Mouse (Mus musculus) limb, embryonic 14.5 days (tissue): ENCODE measurements around the gene Cdk4. TPM values are rescaled to one million over a fixed set of nuclear protein-coding genes. Genes with fewer than 3 reads are reported as not detected.

Experiments used
- ATAC-seq: fragments of 200-750 bp; cut with Nextera tagmentation; 2 replicates; pipeline ENCODE4 v1.8.0; 2017; ENCODE audit warnings: low read depth, moderate number of reproducible peaks, moderate TSS enrichment; ENCODE audit not compliant: low FRiP score
- DNase-seq: peaks from one replicate; pipeline ENCODE4 v3.0.0-alpha.2; 2015; ENCODE audit warnings: low spot score
- H3K27ac ChIP-seq: fragments of 300-500 bp; sonication (generic); replicated peaks from 2 replicates; pipeline ENCODE4 v1.5.1; 2014; ENCODE audit warnings: low read depth, mild to moderate bottlenecking, low read length, moderate library complexity, mixed read lengths
- H3K27me3 ChIP-seq: fragments of 300-500 bp; sonication (generic); 2 replicates; pipeline ENCODE4 v1.6.1; 2014; ENCODE audit warnings: low read length, mixed read lengths; ENCODE audit not compliant: control insufficient read depth, insufficient read depth
- H3K36me3 ChIP-seq: fragments of 300-500 bp; sonication (generic); 2 replicates; pipeline ENCODE4 v1.6.1; 2014; ENCODE audit warnings: mild to moderate bottlenecking, low read length, moderate library complexity, mixed read lengths; ENCODE audit not compliant: control insufficient read depth, insufficient read depth
- H3K4me1 ChIP-seq: fragments of 300-500 bp; sonication (generic); 2 replicates; pipeline ENCODE4 v1.6.1; 2014; ENCODE audit warnings: antibody characterized with exemption, low read length, mixed read lengths; ENCODE audit not compliant: control insufficient read depth, insufficient read depth
- H3K4me2 ChIP-seq: fragments of 300-500 bp; sonication (generic); replicated peaks from 2 replicates; pipeline ENCODE4 v1.6.1; 2014; ENCODE audit warnings: low read depth, mild to moderate bottlenecking, low read length, moderate library complexity; ENCODE audit not compliant: severe bottlenecking
- H3K4me3 ChIP-seq: fragments of 300-500 bp; sonication (generic); replicated peaks from 2 replicates; pipeline ENCODE4 v1.5.1; 2014; ENCODE audit warnings: low read length
- H3K9ac ChIP-seq: fragments of 300-500 bp; sonication (generic); 2 replicates; pipeline ENCODE4 v1.6.1; 2014; ENCODE audit warnings: mild to moderate bottlenecking, low read depth, low read length, moderate library complexity; ENCODE audit not compliant: severe bottlenecking
- H3K9me3 ChIP-seq: fragments of 300-500 bp; sonication (generic); 2 replicates; pipeline ENCODE4 v1.6.1; 2016; ENCODE audit warnings: low read length; ENCODE audit not compliant: control insufficient read depth
- POLR2A ChIP-seq: fragments of 200-500 bp; IDR thresholded peaks from 2 replicates; pipeline ENCODE4 v1.8.0; 2012; ENCODE audit warnings: inconsistent platforms, mild to moderate bottlenecking, moderate library complexity, borderline replicate concordance; ENCODE audit not compliant: insufficient read depth, insufficient read length; ENCODE audit errors: extremely low read depth
- WGBS: fragments of 180-500 bp; shearing (Covaris S2); extraction: QIAGEN DNeasy Blood & Tissue Kit; methylation state at CpG from one replicate; pipeline ENCODE4 v1.1.7; 2014; 5-methylcytosine and 5-hydroxymethylcytosine counted together
- polyA plus RNA-seq, 2 experiments: library from polyadenylated mRNA; depleted of rRNA in 1 of 2; stranded (reverse) in 1 of 2; unstranded in 1 of 2; fragments of >200 nt; fragmentation: Nextera tagmentation in 1 of 2; extraction: Ambion mirVana in 1 of 2; gene quantifications; 2 replicates each; pipeline versions ENCODE4 v1.2.1 to v1.2.3; 2012 to 2014

Gene Cdk4
- polyA plus RNA-seq, 2 experiments = 1,227 to 1,659 TPM

- Histone ChIP-seq H3K9ac (no peak overlapping the region), H3K4me3 (no peak overlapping the region), H3K27ac (no peak overlapping the region), H3K9me3 (no peaks in the 10 kb centered on the region), H3K36me3 (no peaks in the 10 kb centered on the region), H3K4me1 (peaks cover 12% of the 10 kb centered on the region; the same call in 1 of the 2 replicates), H3K4me2 (no peak overlapping the region), H3K27me3 (peaks cover 29% of the 10 kb centered on the region)
- DNase-seq (no peak), ATAC-seq (no peak)
- no peak for TF ChIP-seq POLR2A
- WGBS = 84% methylated on average over 1 of the region's 1 CpGs
These were observed 10.6 kb downstream of the Cdk4 start for GRCm38 (mm10) chr10:127073981-127074380.

DNA sequence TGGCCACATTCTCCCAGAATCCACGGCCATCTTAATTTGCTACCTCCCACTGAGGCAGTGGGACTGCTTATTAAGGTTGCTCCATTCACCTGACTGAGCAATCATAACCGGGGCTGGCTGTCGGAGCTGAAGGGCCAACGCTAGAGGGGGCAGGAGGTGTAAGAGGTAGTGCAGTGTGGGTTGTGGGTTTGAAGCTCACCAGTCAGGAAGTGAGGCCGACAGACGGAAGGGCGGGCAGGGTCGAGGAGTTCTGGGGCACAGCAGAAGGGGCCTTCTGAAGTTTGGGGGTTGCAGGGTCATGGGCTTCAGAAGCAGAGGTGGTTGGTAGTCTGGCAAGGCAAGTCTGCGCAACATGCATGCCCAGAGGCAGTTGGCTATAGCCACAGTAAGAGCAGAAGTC, 11.7 kb downstream of the Cdk4 start, which contains the start of gene Agap2:
Gene Agap2 (plus strand): TSS at position 205 of the 400 bp plus-strand sequence.
- no peak for TF ChIP-seq POLR2A
- no peak within 1 kb of the TSS for H3K4me2 ChIP-seq
- H3K4me1 ChIP-seq = peaks cover 15% of the 10 kb centered on the region; the same call in 1 of the 2 replicates
- ATAC-seq (no peak), DNase-seq (no peak)
- WGBS = 60% methylated on average over 9 of the region's 9 CpGs
- H3K27me3 ChIP-seq = peaks cover 40% of the 10 kb centered on the region
- H3K36me3 ChIP-seq = no peaks in the 10 kb centered on the region
- no peak within 1 kb of the TSS for H3K4me3 ChIP-seq
- no peak within 1 kb of the TSS for H3K9ac ChIP-seq
- H3K27ac ChIP-seq = no peak within 1 kb of the TSS
- H3K9me3 ChIP-seq = no peaks in the 10 kb centered on the region

- no peaks in the 10 kb centered on the region for H3K36me3 ChIP-seq
- no peaks in the 10 kb centered on the region for H3K9me3 ChIP-seq
- no peak overlapping the region for H3K4me3 ChIP-seq
- H3K9ac ChIP-seq = no peak overlapping the region
- no peak overlapping the region for H3K4me2 ChIP-seq
- TF ChIP-seq POLR2A = no peak
- peaks cover 15% of the 10 kb centered on the region; the same call in 1 of the 2 replicates for H3K4me1 ChIP-seq
- H3K27me3 ChIP-seq = peaks cover 46% of the 10 kb centered on the region
- 65% methylated on average over 8 of the region's 8 CpGs for WGBS
- no peak overlapping the region for H3K27ac ChIP-seq
- DNase-seq = no peak
- no peak for ATAC-seq
These were observed 12.3 kb downstream of the Cdk4 start for GRCm38 (mm10) chr10:127075651-127076050.

DNA sequence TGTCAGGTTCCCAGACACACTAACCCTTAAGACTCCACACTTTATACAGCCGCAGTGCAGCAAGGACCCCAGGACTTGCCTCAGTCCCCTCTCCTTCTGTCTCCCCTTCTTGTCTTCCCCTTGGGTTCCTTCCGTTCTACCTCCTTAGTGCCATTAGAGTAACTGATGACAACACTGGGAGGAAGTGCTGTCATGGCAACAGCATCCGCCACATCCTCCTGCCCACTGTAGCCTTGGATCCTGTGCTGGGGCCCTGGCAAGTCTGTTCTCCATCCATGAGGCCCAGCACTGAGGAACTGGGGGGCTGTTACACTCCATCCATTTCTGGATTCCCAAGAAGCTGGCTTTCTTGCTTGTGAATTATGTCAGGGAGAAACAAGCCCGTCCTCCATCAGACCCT, 12.7 kb downstream of the Cdk4 start:
- 35% methylated on average over 4 of the region's 4 CpGs for WGBS
- Histone ChIP-seq H3K4me3 (no peak overlapping the region), H3K9ac (no peak overlapping the region), H3K27me3 (peaks cover 50% of the 10 kb centered on the region), H3K4me2 (no peak overlapping the region), H3K4me1 (peaks cover 11% of the 10 kb centered on the region; the same call in 1 of the 2 replicates), H3K9me3 (no peaks in the 10 kb centered on the region), H3K36me3 (no peaks in the 10 kb centered on the region), H3K27ac (no peak overlapping the region)
- DNase-seq = no peak
- no peak for ATAC-seq
- TF ChIP-seq POLR2A = no peak

DNA sequence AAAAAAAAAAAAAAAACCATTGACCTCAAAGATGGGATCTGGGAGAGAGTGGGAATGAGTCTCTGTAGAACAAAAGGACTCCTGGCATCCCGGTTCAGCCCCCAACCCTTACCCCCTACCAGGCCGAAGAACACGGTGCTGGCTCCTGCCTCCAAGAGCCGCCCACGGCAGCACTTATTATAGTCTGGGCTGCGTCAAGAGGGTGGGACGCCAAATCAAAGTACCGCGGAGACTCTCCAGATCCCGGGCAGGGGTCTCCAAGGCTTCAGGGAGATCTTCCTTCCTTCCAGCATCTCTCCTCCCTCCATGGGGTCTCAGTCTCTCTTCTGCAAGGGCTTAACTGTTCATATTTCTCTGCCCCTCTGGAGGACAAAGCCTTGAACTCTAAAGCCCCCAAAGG, 14.2 kb downstream of the Cdk4 start:
- Histone ChIP-seq H3K4me1 (peaks cover 9% of the 10 kb centered on the region; the same call in 1 of the 2 replicates), H3K9ac (no peak overlapping the region), H3K4me3 (no peak overlapping the region), H3K9me3 (no peaks in the 10 kb centered on the region), H3K27ac (no peak overlapping the region), H3K4me2 (no peak overlapping the region), H3K36me3 (no peaks in the 10 kb centered on the region), H3K27me3 (peaks cover 59% of the 10 kb centered on the region)
- TF ChIP-seq POLR2A = no peak
- DNase-seq (no peak), ATAC-seq (no peak)
- WGBS = 4% methylated on average over 10 of the region's 10 CpGs
